Mouse (Mus musculus) intestine, embryonic 14.5 days (tissue): Measurements from ENCODE around the gene Phyh. TPM values are rescaled to one million over a fixed set of nuclear protein-coding genes. Genes with fewer than 3 reads are reported as not detected.

Experiments
- ATAC-seq: fragments of 200-750 bp; cut with Nextera tagmentation; replicated peaks from 2 replicates; pipeline ENCODE4 v1.8.0; 2017; ENCODE audit warnings: low read depth, moderate number of reproducible peaks, moderate TSS enrichment, moderate library complexity; ENCODE audit not compliant: low FRiP score, low TSS enrichment
- DNase-seq: peaks from one replicate; pipeline ENCODE4 v3.0.0-alpha.2; 2018; ENCODE audit warnings: low spot score
- H3K27ac ChIP-seq: fragments of 300-500 bp; sonication (generic); 2 replicates; pipeline ENCODE4 v1.5.1; 2014; ENCODE audit warnings: low read depth, mild to moderate bottlenecking, control low read depth
- H3K27me3 ChIP-seq: fragments of 300-500 bp; sonication (generic); replicated peaks from 2 replicates; pipeline ENCODE4 v1.6.1; 2014; ENCODE audit warnings: low read length, control low read depth; ENCODE audit not compliant: control insufficient read depth, insufficient read depth
- H3K36me3 ChIP-seq: fragments of 300-500 bp; sonication (generic); 2 replicates; pipeline ENCODE4 v1.6.1; 2014; ENCODE audit warnings: low read length, control low read depth; ENCODE audit not compliant: control insufficient read depth, insufficient read depth
- H3K4me1 ChIP-seq: fragments of 300-500 bp; sonication (generic); replicated peaks from 2 replicates; pipeline ENCODE4 v1.6.1; 2014; ENCODE audit warnings: low read length, control low read depth, mixed read lengths; ENCODE audit not compliant: control insufficient read depth, insufficient read depth
- H3K4me2 ChIP-seq: fragments of 300-500 bp; sonication (generic); 2 replicates; pipeline ENCODE4 v1.6.1; 2014; ENCODE audit warnings: low read length
- H3K4me3 ChIP-seq: fragments of 300-500 bp; sonication (generic); 2 replicates; pipeline ENCODE4 v1.5.1; 2014; ENCODE audit warnings: low read depth, low read length, control low read depth, mixed read lengths
- H3K9ac ChIP-seq: fragments of 300-500 bp; sonication (generic); 2 replicates; pipeline ENCODE4 v1.6.1; 2014; ENCODE audit warnings: mild to moderate bottlenecking, low read length
- H3K9me3 ChIP-seq: fragments of 300-500 bp; sonication (generic); 2 replicates; pipeline ENCODE4 v1.6.1; 2016; ENCODE audit warnings: low read length, control low read depth; ENCODE audit not compliant: control insufficient read depth
- WGBS: fragments of 180-500 bp; shearing (Covaris S2); extraction: QIAGEN DNeasy Blood & Tissue Kit; methylation state at CpG from one replicate; pipeline ENCODE4 v1.1.7; 2014; 5-methylcytosine and 5-hydroxymethylcytosine counted together
- polyA plus RNA-seq: library from polyadenylated mRNA; unstranded; fragments of >200 nt; fragmentation: Nextera tagmentation; extraction: Ambion mirVana; gene quantifications from 2 replicates; pipeline ENCODE4 v1.2.1, GENCODE M21; 2014

Phyh gene
- polyA plus RNA-seq, 1 experiment from 2014 or later, result 62.3 TPM

- no peaks in the 10 kb centered on the region for H3K27me3 ChIP-seq
- H3K9ac ChIP-seq, result no peak overlapping the region
- H3K4me2 ChIP-seq, result no peak overlapping the region
- peaks cover 46% of the 10 kb centered on the region for H3K36me3 ChIP-seq
- H3K4me3 ChIP-seq, result no peak overlapping the region
- no peak overlapping the region for H3K27ac ChIP-seq
- no peak for ATAC-seq
- DNase-seq, result no peak
- H3K4me1 ChIP-seq, result no peaks in the 10 kb centered on the region
- H3K9me3 ChIP-seq, result no peaks in the 10 kb centered on the region
- WGBS, result 70% methylated on average over 6 of the region's 6 CpGs
Observed at GRCm38 (mm10) chr2:4909909-4910308, 8.9 kb upstream of the Phyh start.

DNA sequence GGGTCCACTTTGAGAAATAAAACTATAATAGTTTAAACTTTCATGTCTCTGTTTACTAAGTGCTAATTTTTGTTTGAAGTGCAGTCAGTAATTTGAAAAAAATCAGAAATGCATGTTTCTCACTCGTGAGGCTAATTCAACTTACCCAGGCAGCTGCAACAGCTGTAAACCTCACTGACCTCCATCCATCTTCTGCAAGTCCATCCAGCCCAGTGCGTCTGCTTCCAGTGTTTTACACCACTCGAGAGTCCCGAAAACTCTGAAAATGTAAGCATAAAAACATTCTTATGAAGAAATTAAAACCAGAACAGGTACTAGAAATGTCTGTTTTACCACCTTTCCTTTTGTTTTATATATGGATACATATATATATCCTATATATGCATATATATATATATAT, 8.3 kb upstream of the Phyh start:
- Histone ChIP-seq H3K36me3 (peaks cover 39% of the 10 kb centered on the region), H3K27ac (no peak overlapping the region), H3K4me1 (no peaks in the 10 kb centered on the region), H3K9ac (no peak overlapping the region), H3K9me3 (no peaks in the 10 kb centered on the region), H3K4me2 (no peak overlapping the region), H3K27me3 (no peaks in the 10 kb centered on the region), H3K4me3 (no peak overlapping the region)
- DNase-seq (no peak), ATAC-seq (no peak)
- 28% methylated on average over 4 of the region's 4 CpGs for WGBS

GRCm38 (mm10) chr2:4913949-4914348, 4.9 kb upstream of the Phyh start:
- H3K27me3 ChIP-seq, result no peaks in the 10 kb centered on the region
- WGBS, result 86% methylated on average over 7 of the region's 7 CpGs
- H3K9me3 ChIP-seq, result no peaks in the 10 kb centered on the region
- no peak overlapping the region for H3K4me2 ChIP-seq
- DNase-seq (no peak), ATAC-seq (no peak)
- no peak overlapping the region for H3K4me3 ChIP-seq
- H3K36me3 ChIP-seq, result 0 out of 2 replicates have a peak, but pooled peaks cover 6% of the 10 kb centered on the region
- H3K27ac ChIP-seq, result no peak overlapping the region
- no peaks in the 10 kb centered on the region for H3K4me1 ChIP-seq
- no peak overlapping the region for H3K9ac ChIP-seq

DNA sequence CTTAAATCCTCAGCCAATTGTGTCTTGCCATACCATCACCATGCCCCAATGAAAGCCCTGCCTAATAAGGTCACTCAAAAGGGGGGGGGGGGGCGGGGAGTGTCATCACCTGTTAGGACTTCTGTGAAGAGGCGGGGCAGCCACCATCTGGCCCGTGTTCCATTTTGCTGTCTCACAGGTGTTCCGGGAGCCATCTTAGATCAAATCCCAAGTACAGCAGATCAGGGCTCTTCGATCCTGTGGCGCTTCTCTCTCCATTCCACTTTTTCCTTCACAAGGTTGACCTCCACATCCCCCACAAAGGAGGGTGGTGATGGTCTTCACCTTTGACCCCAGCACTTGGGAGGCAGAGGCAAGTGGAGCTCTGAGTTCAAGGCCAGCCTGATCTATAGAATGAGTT, 2.8 kb upstream of the Phyh start:
- no peak for ATAC-seq
- 62% methylated on average over 6 of the region's 6 CpGs for WGBS
- H3K4me3 ChIP-seq, result no peak overlapping the region

GRCm38 (mm10) chr2:4917326-4918021, 1.3 kb upstream of the Phyh start:
- H3K9ac ChIP-seq, result 0 out of 2 replicates have a peak overlapping the region, but pooled peaks have one; percentile 10
- peak; percentile 85 for DNase-seq
- 17% methylated on average over 8 of the region's 8 CpGs for WGBS
- H3K36me3 ChIP-seq, result no peaks in the 10 kb centered on the region
- H3K4me1 ChIP-seq, result peaks cover 3% of the 10 kb centered on the region; the same call in 1 of the 2 replicates
- H3K27ac ChIP-seq, result no peak overlapping the region
- ATAC-seq, result no peak
- H3K27me3 ChIP-seq, result no peaks in the 10 kb centered on the region
- peak overlapping the region; percentile 36 for H3K4me2 ChIP-seq
- no peak overlapping the region; the same call in 1 of the 2 replicates for H3K4me3 ChIP-seq
- no peaks in the 10 kb centered on the region for H3K9me3 ChIP-seq

More for the DNA sequence above, 2.8 kb upstream of the Phyh start:
- H3K9me3 ChIP-seq, result no peaks in the 10 kb centered on the region
- H3K27me3 ChIP-seq, result no peaks in the 10 kb centered on the region
- no peak overlapping the region for H3K9ac ChIP-seq
- H3K4me1 ChIP-seq, result peaks cover 3% of the 10 kb centered on the region; the same call in 1 of the 2 replicates
- H3K27ac ChIP-seq, result no peak overlapping the region
- H3K4me2 ChIP-seq, result no peak overlapping the region
- H3K36me3 ChIP-seq, result no peaks in the 10 kb centered on the region
- DNase-seq, result no peak

- Histone ChIP-seq H3K4me3 (no peak overlapping the region), H3K27ac (no peak overlapping the region), H3K36me3 (no peaks in the 10 kb centered on the region), H3K4me1 (peaks cover 3% of the 10 kb centered on the region), H3K4me2 (no peak overlapping the region), H3K9me3 (0 out of 2 replicates have a peak, but pooled peaks cover 3% of the 10 kb centered on the region), H3K9ac (no peak overlapping the region), H3K27me3 (no peaks in the 10 kb centered on the region)
- 81% methylated on average over 5 of the region's 5 CpGs for WGBS
- DNase-seq (no peak), ATAC-seq (no peak)
Observed at GRCm38 (mm10) chr2:4921019-4921418, 2.2 kb downstream of the Phyh start.

GRCm38 (mm10) chr2:4922476-4923164, 3.8 kb downstream of the Phyh start:
- WGBS, result 52% methylated on average over 7 of the region's 7 CpGs
- H3K4me1 ChIP-seq, result peaks cover 3% of the 10 kb centered on the region
- no peak for ATAC-seq
- no peak overlapping the region for H3K4me2 ChIP-seq
- H3K36me3 ChIP-seq, result 0 out of 2 replicates have a peak, but pooled peaks cover 7% of the 10 kb centered on the region
- no peak overlapping the region for H3K9ac ChIP-seq
- no peaks in the 10 kb centered on the region for H3K27me3 ChIP-seq
- peak; percentile 53 for DNase-seq
- H3K27ac ChIP-seq, result peak overlapping the region; percentile 51; the same call in 1 of the 2 replicates
- 0 out of 2 replicates have a peak, but pooled peaks cover 3% of the 10 kb centered on the region for H3K9me3 ChIP-seq
- H3K4me3 ChIP-seq, result no peak overlapping the region

DNA sequence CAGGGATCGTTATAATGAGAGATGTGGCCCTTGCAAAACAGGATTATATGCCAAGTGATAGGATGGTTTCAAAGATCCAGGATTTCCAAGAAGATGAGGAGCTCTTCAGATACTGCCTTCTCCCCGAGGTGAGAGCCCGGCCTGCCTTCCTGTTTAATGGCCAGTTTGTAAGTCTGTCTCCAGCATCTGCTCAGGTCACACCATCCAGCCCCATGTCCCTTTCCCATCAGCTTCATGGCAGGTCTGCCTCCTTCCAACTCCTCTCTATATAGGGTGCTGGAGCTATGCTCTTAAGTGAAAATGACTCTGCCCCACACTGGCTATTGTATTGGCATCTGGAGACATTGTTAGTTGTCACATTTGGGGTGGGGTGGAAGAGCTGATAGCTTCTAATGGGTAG, 8.6 kb downstream of the Phyh start:
- no peak for DNase-seq
- Histone ChIP-seq H3K4me1 (no peaks in the 10 kb centered on the region; the same call in 1 of the 2 replicates), H3K9me3 (0 out of 2 replicates have a peak, but pooled peaks cover 3% of the 10 kb centered on the region), H3K36me3 (peaks cover 23% of the 10 kb centered on the region; the same call in 1 of the 2 replicates), H3K9ac (no peak overlapping the region), H3K4me2 (no peak overlapping the region), H3K27me3 (no peaks in the 10 kb centered on the region), H3K4me3 (no peak overlapping the region), H3K27ac (no peak overlapping the region)
- 89% methylated on average over 3 of the region's 3 CpGs for WGBS
- ATAC-seq, result no peak
